Mouse (Mus musculus): ENCODE results near the gene Olfr70. TPM values are rescaled to one million over a fixed set of nuclear protein-coding genes. Genes with fewer than 3 reads are reported as not detected.

Gene Olfr70
- total RNA-seq, 2 experiments from 2014 or later = not detected

GRCm38 (mm10) chr4:43655656-43656338 lies 44.8 kb downstream of the Olfr70 start:
- no peak for DNase-seq

GRCm38 (mm10) chr4:43653161-43654015 lies 47.2 kb downstream of the Olfr70 start, which contains the start of gene Spag8:
Spag8 (minus strand) TSS chr4:43653594.
- DNase-seq = no peak

GRCm38 (mm10) chr4:43652726-43653125 lies 47.9 kb downstream of the Olfr70 start:
- DNase-seq = no peak

GRCm38 (mm10) chr4:43649783-43650182 lies 50.8 kb downstream of the Olfr70 start:
- no peak for DNase-seq

Other genes starting within 250 kb of the Olfr70 start
- gene Cd72, start 246.2 kb downstream of the Olfr70 start, total RNA-seq (2021) = under 1 TPM in 1 of 2 experiments, not detected in 1; 0.61 TPM
- gene Sit1, start 217.1 kb downstream of the Olfr70 start, total RNA-seq (2021) = not detected
- gene Ccdc107, start 207.9 kb downstream of the Olfr70 start, total RNA-seq (2021) = 10 to 100 TPM; 23.4 to 24.1 TPM
- gene Arhgef39, start 201.1 kb downstream of the Olfr70 start, total RNA-seq (2021) = 1 to 10 TPM; 2.8 to 3.8 TPM
- 1 to 10 TPM; 2.8 TPM for gene Car9, start 193.8 kb downstream of the Olfr70 start, total RNA-seq (2021)
- gene Tpm2, start 177.0 kb downstream of the Olfr70 start, total RNA-seq (2021) = 1,000 to 10,000 TPM; 8,012 to 8,431 TPM
- 10 to 100 TPM; 39.6 to 45.0 TPM for gene Creb3, start 138.5 kb downstream of the Olfr70 start, total RNA-seq (2021)
- gene Tln1, start 138.1 kb downstream of the Olfr70 start, total RNA-seq (2021) = 100 to 1,000 TPM in 1 of 2 experiments, 10 to 100 TPM in 1; 84.9 to 112 TPM
- gene Rgp1, start 122.1 kb downstream of the Olfr70 start, total RNA-seq (2021) = 10 to 100 TPM; 22.9 to 30.4 TPM
- 1 to 10 TPM; 6.7 to 9.1 TPM for gene Gba2, start 121.9 kb downstream of the Olfr70 start, total RNA-seq (2021)
- under 1 TPM; 0.33 to 0.38 TPM for gene Msmp, start 116.3 kb downstream of the Olfr70 start, total RNA-seq (2021)
- 10 to 100 TPM; 30.7 to 39.5 TPM for gene Npr2, start 68.9 kb downstream of the Olfr70 start, total RNA-seq (2021)
- under 1 TPM in 1 of 2 experiments, not detected in 1; 0.38 TPM for gene Spag8, start 47.2 kb downstream of the Olfr70 start, total RNA-seq (2021)
- 10 to 100 TPM; 51.3 to 57.6 TPM for gene Hint2, start 44.3 kb downstream of the Olfr70 start, total RNA-seq (2021)
- gene Tmem8b, start 31.8 kb downstream of the Olfr70 start, total RNA-seq (2021) = 10 to 100 TPM in 1 of 2 experiments, 1 to 10 TPM in 1; 9.1 to 10.8 TPM
- under 1 TPM; 0.18 to 0.26 TPM for gene Fam221b, start 31.7 kb downstream of the Olfr70 start, total RNA-seq (2021)
- gene Olfr71, start 9.4 kb upstream of the Olfr70 start, total RNA-seq (2021) = not detected
- 1 to 10 TPM; 2.3 to 3.1 TPM for gene Hrct1, start 26.4 kb upstream of the Olfr70 start, total RNA-seq (2021)
- 1 to 10 TPM; 1.1 to 1.6 TPM for gene Spaar, start 29.2 kb upstream of the Olfr70 start, total RNA-seq (2021)
- not detected for gene Olfr159, start 70.2 kb upstream of the Olfr70 start, total RNA-seq (2021)
- gene Olfr156, start 123.1 kb upstream of the Olfr70 start, total RNA-seq (2021) = not detected
- gene Olfr157, start 139.4 kb upstream of the Olfr70 start, total RNA-seq (2021) = not detected
- gene Olfr155, start 150.8 kb upstream of the Olfr70 start, total RNA-seq (2021) = not detected
- gene Reck, start 174.7 kb upstream of the Olfr70 start, total RNA-seq (2021) = 10 to 100 TPM; 13.6 to 15.5 TPM

Data from gastrocnemius, postnatal 10 days (tissue).